Mouse (Mus musculus): ENCODE data around the gene Dnajc2. TPM values are rescaled to one million over a fixed set of nuclear protein-coding genes. Genes with fewer than 3 reads are reported as not detected.

The Dnajc2 gene
- polyA plus RNA-seq, 1 experiment from 2014 or later = 68.9 TPM

- Histone ChIP-seq H3K4me3 (replicated peaks) (peak overlapping the region; percentile 93), H3K36me3 (no peaks in the 10 kb centered on the region), H3K4me1 (no peaks in the 10 kb centered on the region), H3K4me2 (peak overlapping the region; percentile 66), H3K9ac (peak overlapping the region; percentile 86; the same call in 1 of the 2 replicates), H3K27me3 (replicated peaks) (no peaks in the 10 kb centered on the region), H3K27ac (no peak overlapping the region), H3K9me3 (no peaks in the 10 kb centered on the region)
- ATAC-seq (ENCODE audit: insufficient read depth, low FRiP score, low read depth) = no peak
- WGBS = 31% methylated on average over 11 of the region's 11 CpGs
Observed at GRCm38 (mm10) chr5:21787186-21788105, 2.4 kb upstream of the Dnajc2 start.

DNA sequence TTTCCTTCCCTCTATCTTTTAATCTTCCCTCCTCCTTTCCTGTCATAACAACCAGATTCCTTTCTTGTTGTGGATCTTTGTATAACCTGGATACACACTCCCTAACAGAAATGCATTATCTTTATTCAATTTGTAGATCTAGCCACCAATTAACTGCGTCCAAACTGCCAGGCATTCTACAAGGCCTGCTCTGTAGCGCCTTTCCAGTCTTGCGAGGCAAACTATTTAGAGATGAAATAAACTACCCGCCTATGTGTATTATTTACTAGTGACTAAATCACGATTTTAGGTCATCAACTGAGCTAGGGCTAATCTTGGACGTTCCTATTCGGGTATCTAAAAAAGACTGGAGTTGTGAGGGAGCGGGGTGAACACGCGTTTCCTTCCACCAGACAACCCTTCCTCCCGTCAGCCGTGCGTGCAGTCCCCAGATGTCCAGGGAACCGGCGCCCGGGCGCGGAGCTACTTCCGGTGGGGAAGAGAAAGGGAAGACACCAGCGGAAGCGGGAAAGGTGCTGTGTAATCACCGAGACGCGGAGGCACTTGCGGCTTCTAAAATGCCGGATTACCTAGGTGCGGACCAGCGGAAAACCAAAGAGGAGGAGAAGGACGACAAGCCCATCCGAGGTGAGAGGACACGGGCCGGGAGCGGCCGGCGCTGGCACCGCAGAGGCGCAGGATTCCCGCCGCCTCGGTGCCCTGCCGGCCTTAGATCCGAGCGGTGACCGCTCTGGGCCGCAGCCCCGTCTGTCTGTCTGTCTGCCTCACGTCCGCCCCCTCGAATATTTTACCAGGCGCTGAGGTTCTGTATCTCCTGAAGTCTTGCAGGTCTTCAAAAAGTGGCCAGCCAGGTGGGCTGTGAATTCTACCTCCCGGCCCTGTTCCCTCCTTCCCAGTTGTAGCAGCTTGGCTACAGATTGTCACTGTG is 1.5 kb upstream of the Dnajc2 start:
- Histone ChIP-seq H3K36me3 (peaks cover 7% of the 10 kb centered on the region; the same call in 1 of the 2 replicates), H3K9me3 (no peaks in the 10 kb centered on the region), H3K9ac (peak overlapping the region; percentile 86), H3K4me1 (no peaks in the 10 kb centered on the region), H3K4me3 (replicated peaks) (peak overlapping the region; percentile 93), H3K27me3 (replicated peaks) (no peaks in the 10 kb centered on the region), H3K4me2 (peak overlapping the region; percentile 66), H3K27ac (peak overlapping the region; percentile 84)
- WGBS = 1% methylated on average over 51 of the region's 51 CpGs
- peak; percentile 75 for ATAC-seq (ENCODE audit: insufficient read depth, low FRiP score, low read depth)

GRCm38 (mm10) chr5:21785776-21786175 is 725 bp upstream of the Dnajc2 start:
- no peaks in the 10 kb centered on the region for H3K9me3 ChIP-seq
- WGBS = 72% methylated on average over 7 of the region's 7 CpGs
- no peak overlapping the region for H3K9ac ChIP-seq
- no peaks in the 10 kb centered on the region for H3K27me3 ChIP-seq (replicated peaks)
- peak overlapping the region; percentile 66; the same call in 1 of the 2 replicates for H3K4me2 ChIP-seq
- peaks cover 15% of the 10 kb centered on the region; the same call in 1 of the 2 replicates for H3K36me3 ChIP-seq
- no peak overlapping the region for H3K4me3 ChIP-seq (replicated peaks)
- no peaks in the 10 kb centered on the region for H3K4me1 ChIP-seq
- H3K27ac ChIP-seq = no peak overlapping the region
- ATAC-seq (ENCODE audit: insufficient read depth, low FRiP score, low read depth) = no peak

DNA sequence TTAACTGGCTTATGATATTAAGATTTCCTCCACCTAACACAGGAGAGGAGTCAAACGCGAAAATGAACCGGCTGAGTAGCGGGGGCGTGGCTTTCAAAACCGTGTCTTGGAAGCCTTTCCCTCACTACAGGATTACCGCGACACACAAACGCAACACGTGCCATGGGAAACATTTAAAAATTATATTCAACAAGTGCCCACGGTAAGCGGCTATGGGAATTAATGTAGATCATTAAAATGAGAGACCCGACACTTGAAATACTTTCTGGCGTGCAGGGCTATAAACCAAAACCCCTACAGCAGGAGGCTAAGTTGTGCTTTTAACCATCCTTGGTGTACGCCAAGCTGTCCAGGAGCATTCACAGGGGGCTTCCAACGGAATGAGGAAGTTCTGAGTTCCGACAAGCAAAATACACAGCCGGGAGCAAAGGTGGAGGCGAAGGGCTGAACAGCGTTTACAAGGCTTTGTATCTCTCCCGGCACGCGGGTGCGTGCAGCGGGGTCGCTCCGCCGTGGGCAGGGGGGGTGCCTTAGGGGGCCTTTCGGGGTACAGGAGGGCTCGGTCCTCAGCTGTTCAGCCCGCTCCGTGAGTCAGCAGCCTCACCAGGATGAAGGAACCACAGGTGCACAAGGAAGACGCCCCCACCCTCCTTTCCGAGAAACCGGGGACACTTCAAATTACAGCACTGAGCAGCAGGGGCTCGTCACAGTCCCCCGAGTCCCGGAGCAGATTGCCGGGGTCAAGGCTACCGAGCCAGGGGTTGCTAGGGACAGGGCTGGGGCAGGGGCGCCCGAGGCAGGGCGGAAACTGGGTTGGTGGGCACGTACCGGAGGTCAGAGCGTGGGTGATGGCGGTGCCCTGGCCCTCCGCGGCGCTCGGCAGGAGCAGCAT is 644 bp downstream of the Dnajc2 start:
- under 1% methylated on average over 51 of the region's 51 CpGs for WGBS
- Histone ChIP-seq H3K27me3 (replicated peaks) (no peaks in the 10 kb centered on the region), H3K9ac (peak overlapping the region; percentile 70), H3K27ac (peak overlapping the region; percentile 72; the same call in 1 of the 2 replicates), H3K36me3 (peaks cover 22% of the 10 kb centered on the region), H3K9me3 (no peaks in the 10 kb centered on the region), H3K4me3 (replicated peaks) (peak overlapping the region; percentile 98), H3K4me2 (peak overlapping the region; percentile 86), H3K4me1 (no peaks in the 10 kb centered on the region)
- peak; percentile 19 for ATAC-seq (ENCODE audit: insufficient read depth, low FRiP score, low read depth)

DNA sequence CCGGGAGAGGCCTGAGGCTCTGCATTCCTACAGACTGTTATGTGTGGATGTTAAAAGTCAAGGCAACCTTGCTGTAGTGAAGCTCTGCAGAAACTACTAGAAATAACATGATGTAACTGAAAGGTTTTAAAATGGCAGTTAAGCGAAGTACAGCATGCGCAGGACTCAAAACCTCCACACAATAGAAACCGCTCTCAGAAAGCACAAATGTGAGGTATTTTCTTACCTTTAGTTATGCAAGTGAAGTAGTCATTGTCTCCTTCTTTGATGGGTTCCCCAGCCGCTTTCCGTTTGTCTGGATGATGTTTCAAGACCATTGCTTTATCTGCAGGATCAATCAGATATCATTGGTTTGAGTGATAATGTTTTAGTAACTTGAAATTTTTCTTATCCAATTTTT is 8.6 kb downstream of the Dnajc2 start:
- no peaks in the 10 kb centered on the region for H3K4me1 ChIP-seq
- H3K27ac ChIP-seq = no peak overlapping the region
- H3K9me3 ChIP-seq = no peaks in the 10 kb centered on the region
- H3K9ac ChIP-seq = no peak overlapping the region
- 91% methylated on average over 6 of the region's 6 CpGs for WGBS
- peaks cover 25% of the 10 kb centered on the region for H3K36me3 ChIP-seq
- no peak for ATAC-seq (ENCODE audit: insufficient read depth, low FRiP score, low read depth)
- no peak overlapping the region for H3K4me2 ChIP-seq
- H3K27me3 ChIP-seq (replicated peaks) = no peaks in the 10 kb centered on the region
- H3K4me3 ChIP-seq (replicated peaks) = no peak overlapping the region

- Histone ChIP-seq H3K4me2 (no peak overlapping the region), H3K27ac (no peak overlapping the region), H3K27me3 (replicated peaks) (no peaks in the 10 kb centered on the region), H3K36me3 (peaks cover 19% of the 10 kb centered on the region), H3K9me3 (no peaks in the 10 kb centered on the region), H3K9ac (no peak overlapping the region), H3K4me1 (no peaks in the 10 kb centered on the region), H3K4me3 (replicated peaks) (no peak overlapping the region)
- 96% methylated on average over 6 of the region's 6 CpGs for WGBS
- ATAC-seq (ENCODE audit: insufficient read depth, low FRiP score, low read depth) = no peak
Observed at GRCm38 (mm10) chr5:21769841-21770240, 15.2 kb downstream of the Dnajc2 start.

- no peaks in the 10 kb centered on the region for H3K4me1 ChIP-seq
- H3K4me3 ChIP-seq (replicated peaks) = no peak overlapping the region
- peaks cover 23% of the 10 kb centered on the region for H3K36me3 ChIP-seq
- 91% methylated on average over 4 of the region's 4 CpGs for WGBS
- no peak for ATAC-seq (ENCODE audit: insufficient read depth, low FRiP score, low read depth)
- no peaks in the 10 kb centered on the region for H3K9me3 ChIP-seq
- H3K4me2 ChIP-seq = no peak overlapping the region
- no peak overlapping the region for H3K9ac ChIP-seq
- no peaks in the 10 kb centered on the region for H3K27me3 ChIP-seq (replicated peaks)
- H3K27ac ChIP-seq = no peak overlapping the region
Observed at GRCm38 (mm10) chr5:21768506-21768905, 16.5 kb downstream of the Dnajc2 start.

DNA sequence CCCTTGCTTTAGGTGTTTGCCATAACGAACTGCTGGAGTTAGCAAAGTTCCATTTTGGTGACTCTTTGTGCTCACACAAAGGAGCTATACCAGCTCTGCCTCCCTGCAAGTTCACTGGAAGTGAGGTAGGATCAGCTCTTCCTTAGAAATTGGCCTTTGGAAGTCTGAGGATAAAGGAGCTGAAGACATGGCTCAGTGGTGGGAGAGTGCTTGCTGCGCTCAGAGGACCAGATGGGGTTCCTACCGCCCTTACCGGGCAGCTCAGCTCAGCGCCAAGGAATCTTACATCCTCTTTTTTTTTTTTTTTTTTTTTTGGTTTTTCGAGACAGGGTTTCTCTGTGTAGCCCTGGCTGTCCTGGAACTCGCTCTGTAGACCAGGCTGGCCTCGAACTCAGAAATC is 39.1 kb downstream of the Dnajc2 start:
- peaks cover 39% of the 10 kb centered on the region for H3K36me3 ChIP-seq
- no peak for ATAC-seq (ENCODE audit: insufficient read depth, low FRiP score, low read depth)
- H3K9ac ChIP-seq = no peak overlapping the region
- no peak overlapping the region for H3K4me2 ChIP-seq
- H3K27ac ChIP-seq = no peak overlapping the region
- whole genome bisulfite sequencing = 95% methylated on average over 7 of the region's 8 CpGs
- no peaks in the 10 kb centered on the region for H3K4me1 ChIP-seq
- no peaks in the 10 kb centered on the region for H3K9me3 ChIP-seq
- H3K4me3 ChIP-seq (replicated peaks) = no peak overlapping the region
- no peaks in the 10 kb centered on the region for H3K27me3 ChIP-seq (replicated peaks)

DNA sequence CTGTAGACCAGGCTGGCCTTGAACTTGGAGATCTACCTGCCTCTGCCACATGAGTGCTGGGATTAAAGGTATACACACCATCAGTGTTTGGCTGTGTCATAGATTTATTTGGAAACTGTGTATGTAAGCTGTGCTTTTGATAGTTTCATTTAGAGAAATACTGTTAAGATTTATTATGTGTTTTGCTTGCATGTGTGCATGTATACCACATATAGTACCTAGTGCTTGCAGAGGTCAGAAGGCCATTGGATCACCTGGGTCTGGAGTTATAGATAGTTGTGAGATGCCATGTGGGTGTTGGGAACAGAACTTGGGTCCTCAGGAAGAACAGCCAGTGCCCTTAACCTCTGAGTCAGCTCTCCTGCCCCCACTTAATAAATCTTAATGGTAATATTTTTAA is 40.4 kb downstream of the Dnajc2 start:
- H3K9ac ChIP-seq = no peak overlapping the region
- no peaks in the 10 kb centered on the region for H3K9me3 ChIP-seq
- H3K4me1 ChIP-seq = no peaks in the 10 kb centered on the region
- no peak overlapping the region for H3K4me2 ChIP-seq
- no peaks in the 10 kb centered on the region for H3K27me3 ChIP-seq (replicated peaks)
- no peak overlapping the region for H3K4me3 ChIP-seq (replicated peaks)
- H3K36me3 ChIP-seq = peaks cover 43% of the 10 kb centered on the region
- no peak overlapping the region for H3K27ac ChIP-seq
- no peak for ATAC-seq (ENCODE audit: insufficient read depth, low FRiP score, low read depth)

GRCm38 (mm10) chr5:21743606-21744005 is 41.4 kb downstream of the Dnajc2 start:
- Histone ChIP-seq H3K4me2 (no peak overlapping the region), H3K9me3 (no peaks in the 10 kb centered on the region), H3K4me1 (no peaks in the 10 kb centered on the region), H3K9ac (no peak overlapping the region), H3K36me3 (peaks cover 37% of the 10 kb centered on the region), H3K4me3 (replicated peaks) (no peak overlapping the region), H3K27ac (no peak overlapping the region), H3K27me3 (replicated peaks) (no peaks in the 10 kb centered on the region)
- WGBS = 95% methylated on average over 10 of the region's 10 CpGs
- no peak for ATAC-seq (ENCODE audit: insufficient read depth, low FRiP score, low read depth)

GRCm38 (mm10) chr5:21739881-21740280 is 45.2 kb downstream of the Dnajc2 start:
- H3K4me2 ChIP-seq = no peak overlapping the region
- H3K27ac ChIP-seq = no peak overlapping the region
- no peaks in the 10 kb centered on the region for H3K27me3 ChIP-seq (replicated peaks)
- WGBS = 86% methylated on average over 13 of the region's 13 CpGs
- no peak for ATAC-seq (ENCODE audit: insufficient read depth, low FRiP score, low read depth)
- peaks cover 20% of the 10 kb centered on the region for H3K36me3 ChIP-seq
- no peak overlapping the region for H3K4me3 ChIP-seq (replicated peaks)
- no peak overlapping the region for H3K9ac ChIP-seq
- no peaks in the 10 kb centered on the region for H3K9me3 ChIP-seq
- peaks cover 6% of the 10 kb centered on the region for H3K4me1 ChIP-seq

All from stomach, embryonic 15.5 days (tissue).